Mouse (Mus musculus) cortical plate, adult 2 months (tissue): ENCODE measurements around the gene Ypel2.

Experiments used
- CTCF ChIP-seq: fragments of 200-500 bp; IDR thresholded peaks from 2 replicates; pipeline ENCODE4 v1.5.1; 2011; ENCODE audit warnings: mild to moderate bottlenecking, control low read depth, low read length; ENCODE audit not compliant: insufficient read depth; ENCODE audit errors: extremely low read depth
- POLR2A ChIP-seq: fragments of 200-500 bp; IDR thresholded peaks from 2 replicates; pipeline ENCODE4 v1.6.1; 2011; ENCODE audit warnings: mild to moderate bottlenecking, low read length, control low read depth; ENCODE audit not compliant: insufficient read depth; ENCODE audit errors: extremely low read depth

GRCm38 (mm10) chr11:86992461-86992988, 982 bp downstream of the Ypel2 start:
- TF ChIP-seq CTCF (no peak), POLR2A (no peak)
